Mouse (Mus musculus) B cell, adult 2 months (primary cell): ENCODE measurements around the gene 3110040M04Rik.
"Not testable (repeated sequence)": the region's sequence is repeated elsewhere in the genome, so short reads cannot be mapped to it uniquely, and the experiment has no call there.

Experiments
- DNase-seq, 2 experiments: peaks; one replicate each; pipeline ENCODE4 v3.0.0; 2022

Gene 3110040M04Rik

GRCm38 (mm10) chr1:151192739-151193138 is 11.2 kb upstream of the 3110040M04Rik start:
- not testable (repeated sequence) for DNase-seq

- DNase-seq: not testable (repeated sequence)
Measured at GRCm38 (mm10) chr1:151195986-151196385, 7.9 kb upstream of the 3110040M04Rik start.

- DNase-seq: not testable (repeated sequence)
Measured at GRCm38 (mm10) chr1:151196690-151197089, 7.2 kb upstream of the 3110040M04Rik start.

- not testable (repeated sequence) for DNase-seq
Measured at GRCm38 (mm10) chr1:151198120-151198519, 5.8 kb upstream of the 3110040M04Rik start, which contains the start of gene Gm47995. Gm47995 (plus strand) TSS chr1:151198448.

GRCm38 (mm10) chr1:151200620-151201019 is 3.3 kb upstream of the 3110040M04Rik start:
- DNase-seq: not testable (repeated sequence)

GRCm38 (mm10) chr1:151202771-151203170 is 1.1 kb upstream of the 3110040M04Rik start:
- DNase-seq: not testable (repeated sequence)

- not testable (repeated sequence) for DNase-seq
Measured at GRCm38 (mm10) chr1:151208493-151208892, 4.6 kb downstream of the 3110040M04Rik start.

- DNase-seq: not testable (repeated sequence)
Measured at GRCm38 (mm10) chr1:151208944-151209343, 5.0 kb downstream of the 3110040M04Rik start.

GRCm38 (mm10) chr1:151209824-151210355 is 6.0 kb downstream of the 3110040M04Rik start, which contains the start of gene Gm47996:
Gm47996 (plus strand) TSS chr1:151210131.
- peak; percentile 18 to 23 for DNase-seq

- DNase-seq: not testable (repeated sequence)
Measured at GRCm38 (mm10) chr1:151211666-151212065, 7.7 kb downstream of the 3110040M04Rik start.

- DNase-seq: no peak
Measured at GRCm38 (mm10) chr1:151214862-151215261, 10.9 kb downstream of the 3110040M04Rik start.

- DNase-seq: no peak
Measured at GRCm38 (mm10) chr1:151215985-151216384, 12.1 kb downstream of the 3110040M04Rik start.

GRCm38 (mm10) chr1:151216417-151216816 is 12.5 kb downstream of the 3110040M04Rik start:
- DNase-seq: no peak

- no peak for DNase-seq
Measured at GRCm38 (mm10) chr1:151219045-151219444, 15.1 kb downstream of the 3110040M04Rik start.

GRCm38 (mm10) chr1:151220098-151220497 is 16.2 kb downstream of the 3110040M04Rik start:
- DNase-seq: no peak

GRCm38 (mm10) chr1:151222561-151223267 is 18.8 kb downstream of the 3110040M04Rik start:
- no peak for DNase-seq

GRCm38 (mm10) chr1:151223377-151223776 is 19.5 kb downstream of the 3110040M04Rik start:
- DNase-seq: no peak

- no peak for DNase-seq
Measured at GRCm38 (mm10) chr1:151224536-151224935, 20.6 kb downstream of the 3110040M04Rik start.

GRCm38 (mm10) chr1:151227506-151227905 is 23.6 kb downstream of the 3110040M04Rik start:
- no peak for DNase-seq

- DNase-seq: no peak
Measured at GRCm38 (mm10) chr1:151228320-151228989, 24.5 kb downstream of the 3110040M04Rik start.

- no peak for DNase-seq
Measured at GRCm38 (mm10) chr1:151232346-151232745, 28.4 kb downstream of the 3110040M04Rik start.

- DNase-seq: no peak
Measured at GRCm38 (mm10) chr1:151233756-151234155, 29.8 kb downstream of the 3110040M04Rik start.

GRCm38 (mm10) chr1:151235574-151235973 is 31.7 kb downstream of the 3110040M04Rik start:
- no peak for DNase-seq
